Mouse (Mus musculus) cerebellum, postnatal 4 days (tissue): ENCODE results near the gene Brca1.
A peak's percentile ranks its signal among the peaks of the same experiment; 100 is the strongest.
"Not testable (repeated sequence)": the region's sequence is repeated elsewhere in the genome, so short reads cannot be mapped to it uniquely, and the experiment has no call there.

Source experiments
- DNase-seq, 2 experiments: peaks; one replicate each; pipeline ENCODE4 v3.0.0; 2022; ENCODE audit warnings: low spot score in 2 of 2, mixed read lengths in 1 of 2

The Brca1 gene

DNA sequence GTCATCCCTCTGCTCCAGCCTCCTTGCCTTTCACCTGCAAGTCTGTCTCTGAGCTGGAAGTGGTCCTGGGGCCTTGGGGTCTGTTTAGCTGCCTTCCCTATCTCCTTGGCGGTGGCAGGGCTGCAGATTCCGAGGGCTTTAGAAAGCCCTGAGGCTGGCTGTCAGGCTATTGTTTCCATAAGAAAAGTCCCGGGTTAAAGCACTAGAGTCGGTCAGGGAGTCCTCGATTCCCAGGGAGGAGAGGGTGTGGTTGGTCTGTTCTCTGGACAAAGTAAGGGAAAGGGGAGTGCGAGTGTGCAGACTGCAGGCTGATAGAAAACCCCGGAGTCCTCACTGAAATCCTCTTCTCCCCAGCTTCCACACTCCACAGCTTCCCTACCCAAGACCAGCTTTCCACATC lies 81.5 kb downstream of the Brca1 start:
- no peak for DNase-seq

DNA sequence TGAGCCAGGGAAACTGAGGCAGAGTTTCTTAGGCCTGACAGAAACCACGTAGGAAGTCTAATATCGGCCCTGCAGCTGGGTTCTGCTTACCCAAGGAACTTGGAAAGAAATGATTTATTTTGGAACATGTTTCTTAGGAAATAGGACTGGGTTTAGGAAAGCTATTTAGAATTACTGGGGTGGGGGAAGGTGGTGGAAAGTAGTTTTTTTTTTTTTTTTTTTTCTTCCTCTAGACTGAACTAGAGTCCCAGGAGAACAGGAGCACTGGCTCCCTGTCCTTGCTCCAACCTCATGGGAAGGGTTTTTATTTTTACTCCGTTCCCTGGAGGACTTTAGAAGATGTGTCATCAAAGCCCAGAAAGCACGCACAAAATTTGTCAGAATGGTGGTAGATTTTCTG lies 82.6 kb downstream of the Brca1 start:
- no peak for DNase-seq

DNA sequence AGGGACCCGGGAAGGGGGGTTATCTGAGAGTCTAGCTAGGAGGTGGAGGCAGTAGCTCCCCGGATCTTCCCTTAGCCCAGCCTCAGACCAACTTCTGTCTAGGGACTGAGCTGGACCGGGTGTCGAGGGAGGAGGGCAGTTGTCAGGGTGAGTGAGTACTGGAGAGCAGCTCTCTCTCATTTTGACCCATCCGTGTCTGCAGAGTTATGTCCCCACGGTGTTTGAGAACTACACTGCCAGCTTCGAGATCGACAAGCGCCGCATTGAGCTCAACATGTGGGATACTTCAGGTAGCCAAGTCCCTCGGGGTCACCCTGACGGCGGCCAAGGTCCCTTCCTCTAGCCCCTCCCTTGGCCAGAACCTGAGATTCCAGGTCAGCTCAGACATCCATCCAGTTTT lies 83.0 kb downstream of the Brca1 start:
- no peak for DNase-seq

DNA sequence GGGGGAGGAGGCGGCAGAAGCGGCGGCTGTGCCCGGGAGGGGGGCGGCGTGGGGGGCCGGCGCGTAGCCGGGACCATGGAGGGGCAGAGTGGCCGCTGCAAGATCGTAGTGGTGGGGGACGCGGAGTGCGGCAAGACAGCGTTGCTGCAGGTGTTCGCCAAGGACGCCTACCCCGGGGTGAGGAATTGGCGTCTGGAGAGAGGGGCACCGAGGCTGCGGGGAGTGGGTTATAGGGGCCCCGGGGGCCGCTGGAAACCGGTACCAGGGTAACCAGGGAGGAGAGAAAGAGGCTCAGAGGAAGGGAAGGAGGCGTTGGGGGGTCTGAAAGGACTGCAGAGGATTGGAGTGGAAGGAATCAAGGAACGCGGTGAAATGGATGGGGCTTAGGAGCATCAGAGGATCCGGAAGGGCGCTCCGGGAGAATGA lies 83.5 kb downstream of the Brca1 start:
- no peak for DNase-seq

DNA sequence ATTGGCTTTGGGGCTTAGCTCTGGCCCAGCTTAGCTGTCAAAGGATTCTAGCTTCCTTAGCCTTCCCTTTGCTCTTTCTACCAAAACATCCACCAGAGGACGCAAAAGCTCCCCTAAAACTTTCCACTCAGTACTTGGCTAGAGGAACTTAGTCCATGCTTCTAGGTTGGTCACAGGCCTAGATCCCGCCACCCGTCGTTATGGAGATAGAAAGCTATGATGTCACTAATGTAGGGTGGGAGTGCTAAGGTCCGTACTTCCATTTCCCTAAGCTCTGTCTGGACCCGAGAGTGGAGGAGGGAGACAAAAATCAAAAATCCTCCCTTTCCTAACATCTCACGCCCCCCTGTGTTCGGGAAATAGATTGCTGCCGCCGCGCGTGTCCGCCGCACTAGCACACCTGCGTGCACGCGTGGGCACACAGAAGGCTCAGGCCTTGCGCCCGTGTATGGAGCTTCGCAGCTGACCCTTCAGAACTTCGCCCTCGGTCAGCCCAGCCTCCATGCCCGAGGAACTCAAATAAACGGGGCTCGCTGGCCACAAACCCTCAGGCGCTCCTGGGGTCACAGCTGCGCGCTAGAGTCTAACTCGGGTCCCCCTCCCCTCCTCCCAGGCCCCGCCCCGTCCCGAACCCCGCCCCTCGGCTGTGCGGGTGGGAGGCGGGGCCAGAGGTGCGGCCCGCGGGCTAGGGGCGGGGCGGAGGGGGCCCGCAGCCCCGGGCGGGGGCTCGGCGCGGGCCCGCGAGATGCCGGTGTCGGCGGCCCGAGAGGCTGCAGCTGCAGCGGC lies 84.1 kb downstream of the Brca1 start:
- DNase-seq: peak in 1 of 2 experiments; percentile 77

DNA sequence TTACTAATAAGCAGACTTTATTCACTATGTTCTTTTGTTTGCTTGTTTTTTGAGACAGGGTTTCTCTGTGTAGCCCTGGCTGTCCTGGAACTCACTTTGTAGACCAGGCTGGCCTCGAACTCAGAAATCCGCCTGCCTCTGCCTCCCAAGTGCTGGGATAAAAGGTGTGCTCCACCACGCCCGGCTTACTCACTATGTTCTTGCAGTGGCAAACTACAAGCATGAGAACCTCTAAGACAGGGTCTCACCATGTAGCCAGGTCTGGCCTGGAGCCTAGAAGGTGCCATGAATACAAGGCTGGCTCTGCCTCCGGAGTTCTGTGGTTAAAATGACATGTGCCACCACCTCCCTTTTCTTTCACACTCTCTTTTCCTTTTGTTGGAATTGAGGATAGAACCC lies 85.2 kb downstream of the Brca1 start:
- DNase-seq: not testable (repeated sequence)

DNA sequence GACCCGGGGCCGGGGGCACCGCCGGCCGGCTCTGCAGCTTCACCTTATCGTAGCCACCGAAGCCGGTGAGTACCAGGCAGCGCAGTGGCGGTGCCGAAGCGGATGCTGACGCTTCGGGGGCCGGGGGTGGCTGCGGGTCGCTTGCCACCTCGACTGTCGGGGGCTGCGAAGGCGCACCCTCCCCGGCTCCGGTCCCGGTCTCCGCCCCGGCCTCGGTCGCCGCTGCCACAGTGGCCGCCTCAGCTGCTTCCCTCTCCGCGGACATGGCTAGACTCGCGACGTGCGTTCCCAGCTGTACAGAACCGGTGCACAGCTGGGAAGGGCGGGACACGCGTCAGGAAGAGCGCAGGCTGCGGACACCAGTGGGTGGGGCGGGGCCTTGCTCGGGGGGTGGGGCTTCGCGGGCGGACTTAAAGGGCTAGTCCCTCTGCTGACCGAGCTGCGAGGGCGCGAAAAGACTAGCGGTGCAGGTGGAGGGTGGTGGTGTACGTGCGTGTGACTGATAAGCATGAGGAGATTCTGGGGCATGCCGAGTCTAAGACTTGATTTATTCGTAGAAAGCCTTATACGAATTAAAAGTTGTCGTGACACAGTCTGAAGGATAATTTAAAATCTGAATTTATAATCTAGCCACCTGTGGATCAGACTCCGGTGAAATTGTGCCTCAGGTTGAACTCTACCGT lies 85.7 kb downstream of the Brca1 start, which contains the start of gene Vat1:
TSS of gene Vat1 (minus strand) at position 362 of the 683 bp plus-strand sequence.
- no peak for DNase-seq

DNA sequence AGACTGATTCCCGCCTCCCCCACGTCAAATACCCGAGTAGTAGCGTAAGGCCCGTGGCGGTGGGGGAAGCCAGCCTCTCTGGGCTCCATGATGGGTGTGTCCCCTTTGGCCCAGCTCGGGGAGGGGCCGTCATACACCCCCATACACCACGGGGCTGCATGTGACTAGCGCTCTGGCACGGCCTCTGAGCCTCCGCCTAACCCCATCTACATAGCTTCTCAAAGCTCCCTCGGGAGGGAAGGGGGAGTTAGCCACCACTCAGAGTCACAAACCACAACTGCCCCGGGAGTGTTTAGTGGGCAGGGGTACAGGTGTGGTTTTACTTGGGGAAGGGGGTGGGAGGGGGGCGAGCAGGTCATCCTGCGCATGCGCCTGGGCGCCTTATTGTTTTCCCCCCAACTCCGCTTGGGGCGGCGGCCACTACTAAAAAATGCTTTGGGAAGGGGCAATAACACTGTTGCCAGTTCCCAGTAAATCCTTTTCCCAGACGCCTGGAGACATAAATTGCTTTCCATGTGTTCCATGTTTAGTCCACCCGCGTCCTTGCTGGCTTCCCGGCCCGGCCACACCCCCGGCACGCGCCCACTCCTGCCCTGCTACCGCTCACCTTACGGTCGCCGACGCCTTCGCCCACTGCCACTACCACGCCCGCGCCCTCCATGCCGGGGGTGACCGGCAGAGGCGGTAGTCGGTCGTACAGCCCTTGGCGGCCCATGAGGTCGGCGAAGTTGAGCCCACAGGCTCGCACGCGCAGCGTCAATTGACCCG lies 86.5 kb downstream of the Brca1 start:
- peak in 1 of 2 experiments; percentile 67 for DNase-seq

DNA sequence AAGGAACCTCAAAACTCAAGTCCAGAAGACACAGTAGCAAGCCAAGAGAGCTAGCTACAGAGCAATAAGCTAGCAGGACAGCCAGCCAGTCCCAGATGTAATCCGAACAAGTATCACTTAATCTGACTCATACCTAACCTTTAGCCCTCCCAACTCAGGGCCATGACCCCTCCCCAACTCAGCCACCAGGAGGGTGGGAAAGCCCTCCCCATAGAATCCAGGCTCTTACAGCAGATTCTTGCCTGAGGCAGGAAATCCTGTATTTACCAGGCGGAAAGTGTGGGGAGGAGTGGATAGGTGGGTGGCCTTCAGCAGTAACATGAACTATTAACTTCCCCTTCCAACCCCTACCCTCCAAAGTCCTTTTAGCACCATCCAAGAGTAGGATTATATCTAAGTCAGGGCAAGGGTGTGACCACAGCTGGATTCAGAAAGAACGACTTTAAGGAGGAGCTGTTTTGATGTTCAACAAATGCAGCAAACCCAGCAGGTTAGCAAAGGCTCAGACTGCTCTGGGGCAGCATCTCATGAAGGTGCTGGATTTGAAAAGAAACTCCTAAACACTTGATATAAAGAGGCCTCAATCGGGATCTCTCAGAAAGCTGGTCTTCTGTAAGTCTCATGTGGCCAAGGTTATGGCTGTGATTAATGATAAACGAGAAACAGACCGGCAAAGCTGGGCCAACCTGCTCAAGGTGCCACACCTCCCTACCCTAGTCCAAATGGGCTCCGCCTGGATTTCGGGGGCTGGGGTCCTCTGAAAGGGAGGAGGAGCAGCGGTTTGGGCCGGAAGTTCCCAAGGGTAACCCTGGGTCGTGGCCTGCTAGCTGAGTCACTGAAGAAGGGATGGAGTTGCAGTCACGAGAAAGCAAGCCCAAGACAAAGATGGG lies 87.3 kb downstream of the Brca1 start, which contains the start of gene Rnd2:
TSS of gene Rnd2 (plus strand) at position 789 of the 890 bp plus-strand sequence.
- no peak for DNase-seq

DNA sequence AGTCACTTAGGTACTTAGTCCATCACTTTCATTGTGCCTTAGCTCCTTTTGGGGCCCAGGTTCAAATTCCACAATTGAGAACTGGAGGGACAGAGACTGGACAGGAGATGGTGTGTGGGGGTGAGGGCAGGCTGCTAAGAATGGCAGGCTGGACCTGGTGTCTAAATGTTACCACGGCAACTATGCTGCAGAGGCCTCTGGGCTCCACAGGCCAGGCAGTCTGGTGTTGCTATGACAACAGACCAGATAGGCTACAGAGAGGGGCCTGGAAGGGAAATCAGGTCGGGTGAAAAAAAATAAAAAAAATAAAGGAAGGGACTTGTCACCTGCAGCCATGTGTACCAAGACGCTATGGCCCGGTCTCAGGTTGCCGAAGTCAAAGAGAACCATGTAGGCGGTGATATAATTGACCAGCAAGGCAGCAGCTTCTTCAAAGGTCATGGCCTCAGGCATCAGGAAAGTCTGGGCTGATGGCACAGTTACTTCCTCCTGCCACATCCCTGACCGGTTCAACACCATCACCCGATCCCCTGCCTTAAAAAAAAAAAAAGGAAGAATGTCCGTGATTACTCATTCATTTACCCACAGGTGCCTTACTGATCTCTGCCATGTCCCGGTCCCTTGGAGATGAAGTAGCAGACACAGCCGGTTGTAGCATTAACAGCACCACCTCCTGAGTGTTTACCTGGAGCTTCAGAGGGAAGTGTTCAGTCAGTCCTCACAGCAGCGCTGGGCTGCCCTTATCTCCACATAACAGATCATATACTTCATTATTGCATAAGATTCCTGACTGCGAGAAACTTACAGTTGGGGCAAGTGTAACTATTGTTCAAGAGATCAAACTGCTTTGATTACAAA lies 88.9 kb downstream of the Brca1 start:
- DNase-seq: no peak

DNA sequence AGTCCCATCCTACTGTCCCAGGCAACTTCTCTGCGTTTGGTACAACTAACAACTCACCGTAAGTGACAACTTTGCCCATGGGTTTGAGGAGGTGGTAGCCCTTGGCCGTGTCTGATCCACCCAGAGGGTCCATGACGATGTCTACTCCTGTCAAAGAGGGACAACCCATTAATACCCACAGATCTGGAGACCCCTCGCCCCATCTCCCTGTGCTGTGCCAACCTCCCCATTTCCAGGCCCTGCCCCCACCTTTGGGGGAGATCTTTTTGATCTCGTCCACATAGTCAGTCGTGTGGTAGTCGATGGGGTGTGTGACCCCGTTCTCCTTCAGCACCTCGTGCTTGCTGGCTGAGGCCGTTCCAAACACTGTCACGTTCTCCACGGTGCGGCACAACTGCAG lies 89.6 kb downstream of the Brca1 start:
- DNase-seq: no peak

DNA sequence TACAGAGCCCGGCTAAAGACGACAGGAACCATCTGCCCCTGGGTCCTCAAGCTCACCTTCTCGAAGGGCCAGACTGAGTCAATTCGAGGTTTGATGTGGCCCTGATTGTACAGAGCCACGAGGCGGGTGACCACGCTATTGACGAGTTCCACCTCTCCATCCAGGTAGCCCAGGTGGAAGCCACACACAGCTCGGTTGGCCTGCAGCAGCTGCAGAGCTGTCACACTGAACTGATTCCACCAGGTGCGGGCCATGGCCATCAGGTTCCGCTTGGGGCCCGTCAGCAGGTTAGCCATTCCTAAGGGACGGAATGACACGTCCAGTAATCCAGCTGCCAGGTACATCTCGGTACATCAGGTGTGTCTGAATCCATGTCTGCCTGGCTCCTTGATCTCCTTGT lies 91.4 kb downstream of the Brca1 start:
- DNase-seq: no peak

DNA sequence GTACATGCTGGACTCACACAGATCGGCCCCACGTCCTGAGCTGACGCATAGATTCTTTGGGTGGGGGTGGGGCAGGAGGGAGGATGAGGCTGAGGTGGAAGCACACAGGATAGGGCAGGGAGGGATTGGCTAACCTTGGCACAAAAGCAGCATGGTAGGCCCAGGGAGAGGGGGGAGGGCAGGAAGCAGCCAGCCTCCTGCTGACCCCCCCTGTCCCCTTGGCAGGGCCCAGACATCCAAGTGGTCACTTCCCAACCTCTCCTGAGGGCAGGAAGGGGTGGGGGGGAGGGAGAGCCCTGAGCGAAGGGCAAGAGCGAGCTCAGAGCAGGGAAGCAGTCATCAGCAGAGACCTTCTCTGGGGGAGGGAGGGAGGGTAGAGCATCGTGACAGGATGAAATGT lies 92.0 kb downstream of the Brca1 start:
- DNase-seq: no peak

DNA sequence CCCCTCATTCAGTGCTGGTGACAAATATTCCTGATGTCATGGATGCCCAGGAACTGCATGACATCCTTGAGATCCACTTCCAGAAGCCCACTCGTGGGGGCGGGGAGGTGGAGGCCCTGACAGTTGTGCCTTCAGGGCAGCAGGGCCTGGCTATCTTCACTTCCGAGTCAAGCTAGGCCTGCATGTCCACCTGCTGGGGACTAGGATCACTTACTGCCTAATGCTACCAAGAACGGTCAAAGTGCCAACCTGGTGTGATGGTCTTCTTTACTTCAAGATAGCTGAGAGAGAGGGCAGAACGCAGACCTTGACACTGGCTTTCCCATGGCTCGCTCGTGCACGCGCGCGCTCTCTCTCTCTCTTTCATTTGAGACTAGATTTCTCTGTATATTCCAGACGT lies 93.5 kb downstream of the Brca1 start:
- no peak for DNase-seq

DNA sequence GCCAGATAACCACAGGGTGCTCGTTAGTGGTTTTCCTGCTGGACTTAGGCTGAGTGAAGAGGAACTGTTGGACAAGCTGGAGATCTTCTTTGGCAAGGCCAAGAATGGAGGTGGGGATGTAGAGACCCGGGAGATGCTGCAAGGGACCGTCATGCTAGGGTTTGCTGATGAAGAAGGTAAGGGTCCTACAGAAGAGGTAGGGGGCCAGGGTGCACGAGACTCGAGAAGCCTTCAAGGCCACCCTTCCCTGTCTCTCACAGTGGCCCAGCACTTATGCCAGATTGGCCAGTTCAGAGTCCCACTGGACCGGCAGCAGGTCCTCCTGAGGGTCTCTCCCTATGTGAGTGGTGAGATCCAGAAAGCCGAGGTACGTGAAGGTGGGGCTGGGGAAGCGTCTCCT lies 94.1 kb downstream of the Brca1 start:
- no peak for DNase-seq

DNA sequence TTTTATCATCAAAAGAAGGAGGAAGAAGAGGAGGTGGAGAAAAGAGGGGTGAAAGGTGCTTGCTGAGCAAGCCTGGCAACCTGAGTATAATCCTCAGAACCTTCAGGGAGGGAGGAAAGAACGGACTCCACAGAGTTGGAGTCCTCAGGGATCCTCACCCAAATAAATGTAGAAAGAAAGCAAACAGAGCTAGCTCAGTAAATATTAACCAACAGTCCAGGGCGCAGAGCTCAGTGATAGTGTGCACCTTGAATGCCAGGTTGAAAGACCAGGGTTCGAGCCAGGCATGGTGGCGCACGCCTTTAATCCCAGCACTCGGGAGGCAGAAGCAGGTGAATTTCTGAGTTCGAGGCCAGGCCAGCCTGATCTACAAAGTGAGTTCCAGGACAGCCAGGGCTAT lies 96.1 kb downstream of the Brca1 start:
- DNase-seq: no peak

DNA sequence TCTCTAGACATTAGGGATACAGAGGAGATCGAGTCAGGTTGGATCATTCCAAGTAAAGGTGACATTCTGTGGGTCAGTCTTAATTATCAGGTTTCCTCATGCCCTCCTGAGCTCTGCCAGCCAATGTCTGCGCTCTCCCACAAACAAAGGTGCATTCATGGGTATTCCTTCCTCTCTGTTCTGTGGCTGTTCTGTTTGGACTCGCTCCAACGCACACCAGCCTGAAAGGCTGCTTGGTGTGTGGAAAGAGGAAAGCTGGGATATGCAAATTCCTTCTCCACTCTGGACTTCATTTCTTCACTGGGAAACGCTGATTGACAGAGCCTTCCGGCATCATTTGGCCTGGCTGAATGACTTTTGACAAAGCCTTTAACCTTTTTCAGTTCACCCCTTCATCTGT lies 97.1 kb downstream of the Brca1 start:
- DNase-seq: no peak

DNA sequence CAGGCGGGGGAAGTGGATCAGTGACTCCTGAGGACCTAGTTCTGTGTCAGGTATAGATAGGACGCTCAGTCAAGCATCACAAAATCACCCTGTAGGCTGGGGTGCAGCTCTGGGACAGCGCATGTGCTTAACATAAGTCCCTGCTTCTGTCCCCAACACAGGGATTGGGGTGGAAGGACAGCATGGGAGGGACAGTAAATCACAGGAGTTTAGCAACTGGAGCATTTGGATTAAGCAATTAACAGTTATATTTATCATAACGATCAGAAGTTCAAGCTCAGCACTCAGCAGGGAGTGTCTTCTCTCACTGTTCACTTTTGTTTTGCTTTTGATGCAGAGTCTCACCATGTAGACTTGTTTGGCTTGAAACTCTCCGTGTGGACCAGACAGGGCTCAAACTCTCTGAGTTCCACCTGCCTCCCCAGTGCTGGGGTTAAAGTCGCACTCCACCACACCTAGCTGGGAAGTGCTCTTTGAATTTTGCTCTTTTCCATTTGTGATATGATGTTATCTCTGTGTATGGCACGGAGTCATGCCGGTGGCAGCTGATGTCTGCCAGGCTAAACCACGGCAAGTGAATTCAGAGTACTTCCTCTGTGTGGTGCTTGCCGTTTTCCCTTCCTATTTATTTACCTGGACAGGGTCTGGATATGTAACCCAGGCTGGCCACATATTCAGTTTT lies 99.5 kb downstream of the Brca1 start:
- DNase-seq: no peak

DNA sequence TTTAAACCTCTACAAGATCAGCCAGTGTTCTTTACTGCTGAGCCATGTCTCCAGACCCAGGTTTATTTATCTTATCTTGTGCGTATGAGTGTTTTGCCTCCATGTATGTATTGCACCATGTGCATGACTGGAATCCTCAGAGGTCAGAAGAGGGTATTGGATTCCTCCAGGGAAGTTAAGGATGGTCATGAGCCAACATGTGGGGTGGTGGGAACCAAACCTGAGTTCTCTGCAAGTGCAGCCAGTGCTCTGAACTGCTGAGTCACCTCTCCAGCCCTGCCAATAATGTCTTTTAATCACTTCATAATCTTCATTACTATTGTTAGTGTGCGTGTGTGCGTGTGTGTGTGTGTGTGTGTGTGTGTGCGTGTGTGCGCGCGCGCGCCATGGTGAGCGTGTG lies 100.2 kb downstream of the Brca1 start:
- DNase-seq: no peak

DNA sequence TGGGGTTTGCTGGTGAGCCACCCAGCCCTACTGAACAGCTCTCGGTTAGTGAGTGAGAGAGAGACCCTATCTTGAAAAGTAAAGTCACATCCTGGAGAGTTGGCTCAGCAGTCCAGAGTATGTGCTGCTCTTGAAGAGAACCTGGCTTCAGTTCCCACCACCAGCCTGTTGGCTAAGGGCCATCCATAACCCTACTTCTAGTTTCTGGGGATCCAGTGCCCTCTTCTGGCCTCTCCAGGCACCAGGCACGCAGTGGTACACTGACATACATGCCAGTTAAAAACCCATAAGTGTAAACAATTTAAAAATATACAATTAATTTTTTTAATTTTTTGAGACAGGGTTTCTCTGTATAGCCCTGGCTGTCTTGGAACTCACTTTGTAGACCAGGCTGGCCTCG lies 101.4 kb downstream of the Brca1 start:
- no peak for DNase-seq
